Mouse (Mus musculus) heart, adult 2 months (tissue): ENCODE results near the gene Bcl2l2.

Experiments
- CTCF ChIP-seq: fragments of 200-600 bp; IDR thresholded peaks from 2 replicates; pipeline ENCODE4 v1.8.1; 2022; ENCODE audit warnings: antibody characterized with exemption, mild to moderate bottlenecking, moderate library complexity
- EP300 ChIP-seq: fragments of 200-500 bp; IDR thresholded peaks from 2 replicates; pipeline ENCODE4 v1.6.1; 2011; ENCODE audit warnings: low read depth, low read length, control low read depth; ENCODE audit not compliant: insufficient read depth
- POLR2A ChIP-seq: fragments of 200-500 bp; IDR thresholded peaks from 2 replicates; pipeline ENCODE4 v1.6.1; 2011; ENCODE audit warnings: mild to moderate bottlenecking, low read depth, low read length, control low read depth; ENCODE audit not compliant: insufficient read depth

DNA sequence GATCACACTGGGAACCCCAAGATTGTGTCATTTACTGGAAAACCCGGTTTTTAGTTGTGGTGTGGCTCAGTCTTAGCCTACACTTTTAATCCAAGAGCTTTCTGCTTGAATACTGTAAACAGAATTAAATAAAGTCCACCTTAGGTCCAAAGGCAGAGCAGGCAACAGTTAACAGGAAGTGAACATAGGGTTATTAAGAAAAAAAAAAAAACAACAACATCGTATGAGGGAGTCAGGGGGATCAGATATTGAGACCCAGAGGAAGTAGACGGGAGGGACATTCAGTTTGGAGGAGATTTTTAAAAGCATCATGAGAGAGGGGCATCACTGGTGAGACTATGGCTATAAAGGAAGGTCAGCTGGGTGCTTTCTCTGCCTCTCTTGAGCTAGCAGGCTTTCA, 16.9 kb upstream of the Bcl2l2 start:
- TF ChIP-seq CTCF (no peak), POLR2A (no peak), EP300 (no peak)
